In genomic region chr12:83762706-83763105, GRCm38 (mm10) we compare ENCODE assay signal across 10 mouse cellular contexts. TPM values are rescaled to one million over a fixed set of nuclear protein-coding genes. Genes with fewer than 3 reads are reported as not detected.
A peak's percentile ranks its signal among the peaks of the same experiment; 100 is the strongest.
DNase-seq lines count a peak whose midpoint lies in the region; ATAC-seq lines count a peak whose summit lies in the region.
"Had no signal": no experiment of that assay in that cellular context is flagged by ENCODE, and none has a peak within 500 bp of the region (broad histone marks: within the 10 kb centered on the region; RNA-seq: fewer than 3 reads in every experiment).

No protein-coding gene starts in this region.

- H3K36me3 ChIP-seq in kidney, embryonic 14.5 days (ENCODE audit: control insufficient read depth, insufficient read depth, low read length), result no peaks in the 10 kb centered on the region
- no peaks in the 10 kb centered on the region for H3K36me3 ChIP-seq in embryonic facial prominence, embryonic 15.5 days
- no peaks in the 10 kb centered on the region for H3K36me3 ChIP-seq in limb, embryonic 15.5 days
- H3K36me3 ChIP-seq: liver, embryonic 15.5 days had no signal

- peak; percentile 38 for DNase-seq in kidney, adult 11 months
- peak; percentile 34 for DNase-seq in T-cell, adult 2 months (ENCODE audit: low spot score)
- no peak for DNase-seq in right cerebral cortex, postnatal 10 days (ENCODE audit: low spot score in 2 of 2)
- no peak for DNase-seq in left cerebral cortex, postnatal 10 days (ENCODE audit: extremely low spot score in 1 of 2, low spot score in 2 of 2)
- no peak for DNase-seq in cerebellum, adult 11-12 months

- WGBS in kidney, embryonic 14.5 days, result 13% methylated on average over 4 of the region's 4 CpGs
- 23% methylated on average over 4 of the region's 4 CpGs for WGBS in embryonic facial prominence, embryonic 15.5 days
- 33% methylated on average over 4 of the region's 4 CpGs for whole genome bisulfite sequencing in limb, embryonic 15.5 days

- no peaks in the 10 kb centered on the region for H3K9me3 ChIP-seq in kidney, embryonic 14.5 days (ENCODE audit: control insufficient read depth, low read length)
- no peaks in the 10 kb centered on the region for H3K9me3 ChIP-seq in embryonic facial prominence, embryonic 15.5 days (replicated peaks)
- H3K9me3 ChIP-seq in limb, embryonic 15.5 days, result no peaks in the 10 kb centered on the region
- H3K9me3 ChIP-seq: liver, embryonic 15.5 days had no signal

- ATAC-seq in kidney, embryonic 14.5 days (ENCODE audit: low FRiP score, low TSS enrichment), result no peak
- no peak for ATAC-seq in embryonic facial prominence, embryonic 15.5 days (ENCODE audit: insufficient number of reproducible peaks, low FRiP score, low TSS enrichment, low read depth)
- no peak for ATAC-seq in limb, embryonic 15.5 days (ENCODE audit: insufficient number of reproducible peaks, low FRiP score, low TSS enrichment, low read depth)

- intact Hi-C loops in left cerebral cortex, postnatal 10 days (cut with DNase I), result no loop called here

- H3K27me3 ChIP-seq in kidney, embryonic 14.5 days (ENCODE audit: control insufficient read depth, insufficient read depth, low read length), result no peaks in the 10 kb centered on the region
- no peaks in the 10 kb centered on the region for H3K27me3 ChIP-seq in embryonic facial prominence, embryonic 15.5 days
- peaks cover 8% of the 10 kb centered on the region; the same call in 1 of the 2 replicates for H3K27me3 ChIP-seq in limb, embryonic 15.5 days

- H3K9ac ChIP-seq in kidney, embryonic 14.5 days (ENCODE audit: low read depth, low read length), result no peak overlapping the region
- H3K9ac ChIP-seq in embryonic facial prominence, embryonic 15.5 days, result no peak overlapping the region
- no peak overlapping the region for H3K9ac ChIP-seq in limb, embryonic 15.5 days

- H3K4me3 ChIP-seq in kidney, embryonic 14.5 days (ENCODE audit: low read length), result no peak overlapping the region
- H3K4me3 ChIP-seq in embryonic facial prominence, embryonic 15.5 days (replicated peaks), result no peak overlapping the region
- no peak overlapping the region for H3K4me3 ChIP-seq in limb, embryonic 15.5 days

- peaks cover 27% of the 10 kb centered on the region for H3K4me1 ChIP-seq in kidney, embryonic 14.5 days (ENCODE audit: control insufficient read depth, insufficient read depth, low read length)
- peaks cover 40% of the 10 kb centered on the region for H3K4me1 ChIP-seq in embryonic facial prominence, embryonic 15.5 days
- peaks cover 38% of the 10 kb centered on the region for H3K4me1 ChIP-seq in limb, embryonic 15.5 days

- H3K4me2 ChIP-seq in kidney, embryonic 14.5 days (replicated peaks; ENCODE audit: low read depth, low read length), result no peak overlapping the region
- H3K4me2 ChIP-seq in embryonic facial prominence, embryonic 15.5 days (replicated peaks), result peak overlapping the region; percentile 65; the same call in 1 of the 2 replicates
- H3K4me2 ChIP-seq in limb, embryonic 15.5 days, result no peak overlapping the region

- no peak overlapping the region for H3K27ac ChIP-seq in kidney, embryonic 14.5 days (ENCODE audit: low read depth, low read length)
- H3K27ac ChIP-seq in embryonic facial prominence, embryonic 15.5 days (replicated peaks), result 0 out of 2 replicates have a peak overlapping the region, but pooled peaks have one; percentile 17
- H3K27ac ChIP-seq in limb, embryonic 15.5 days, result 0 out of 2 replicates have a peak overlapping the region, but pooled peaks have one; percentile 38
- H3K27ac ChIP-seq: liver, embryonic 15.5 days had no signal

RNA-seq across cellular contexts. Expression of gene Papln, which starts 0.7 kb away (rescaled TPM):
- 0.31 and 0.53 TPM in 2 replicates for polyA plus RNA-seq in kidney, embryonic 14.5 days (2014; fragmentation: Nextera tagmentation; extraction: Ambion mirVana)
- polyA plus RNA-seq in embryonic facial prominence, embryonic 15.5 days (2015; fragmentation: Nextera tagmentation; extraction: Ambion mirVana), result 5.2 and 5.4 TPM in 2 replicates
- polyA plus RNA-seq in limb, embryonic 15.5 days (2015; fragmentation: Nextera tagmentation; extraction: Ambion mirVana), result 4.9 and 5.9 TPM in 2 replicates
- total RNA-seq in left cerebral cortex, postnatal 10 days (2021), result 10 to 100 TPM; 23.1 to 26.2 TPM
- polyA plus RNA-seq: embryonic facial prominence, embryonic 11.5 days had no signal

Comparison
In these comparisons a context has a peak if more than half of its experiments do, and no peak if none do; other contexts are left out.
1. DNase-seq: peak in kidney, adult 11 months (single experiment) and T-cell, adult 2 months (single experiment); none in right cerebral cortex, postnatal 10 days (0 of 2), left cerebral cortex, postnatal 10 days (0 of 2) and cerebellum, adult 11-12 months (single experiment).